Comparison of ENCODE assay signal across 13 mouse cellular contexts in the genomic region with DNA sequence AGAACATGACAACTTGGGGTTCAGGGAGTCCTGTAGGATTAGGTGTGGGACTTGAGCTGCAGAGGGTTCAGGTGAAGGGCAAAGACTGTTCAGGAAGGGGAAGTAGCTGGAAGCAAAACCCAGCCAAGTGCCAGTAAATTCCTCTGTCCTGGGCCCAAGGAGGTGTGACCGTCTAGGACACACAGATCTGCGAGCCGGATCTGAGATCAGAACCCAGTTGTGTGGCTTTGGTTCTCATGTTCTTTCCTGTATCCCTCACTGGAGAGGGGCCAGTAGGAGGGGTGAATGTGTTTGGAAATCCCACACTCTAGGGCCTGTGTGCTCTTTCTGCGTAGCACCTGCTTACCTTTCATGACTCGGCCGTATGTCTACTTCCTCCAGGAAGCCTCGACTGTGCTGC. TPM values are rescaled to one million over a fixed set of nuclear protein-coding genes. Genes with fewer than 3 reads are reported as not detected.
A peak's percentile ranks its signal among the peaks of the same experiment; 100 is the strongest.
DNase-seq lines count a peak whose midpoint lies in the region; ATAC-seq and TF ChIP-seq lines count a peak whose summit lies in the region.
"Had no signal": no experiment of that assay in that cellular context is flagged by ENCODE, and none has a peak within 500 bp of the region (broad histone marks: within the 10 kb centered on the region; RNA-seq: fewer than 3 reads in every experiment).

No protein-coding gene starts in this region.

- H3K27ac ChIP-seq in lung, postnatal 0 days (ENCODE audit: low read length) = no peak overlapping the region
- H3K27ac ChIP-seq: heart, embryonic 13.5 days had no signal

- no peak for TF ChIP-seq EP300 in lung, postnatal 0 days (IDR thresholded peaks at IDR 0.05)

- peak; percentile 33 for DNase-seq in lung, postnatal 0 days (ENCODE audit: low spot score)
- DNase-seq in lung, postnatal 14 days = no peak
- DNase-seq in G1E (ENCODE audit: low spot score) = no peak
- peak; percentile 44 for DNase-seq in kidney, adult 18-20 months
- DNase-seq in kidney, postnatal 36 days = peak; percentile 62 to 64
- DNase-seq in cerebellum, adult 9-10 months = no peak
- DNase-seq in ovary, postnatal 36 days (ENCODE audit: low spot score) = no peak
- DNase-seq: cerebellum, adult 11-12 months; gastrocnemius, postnatal 14 days; liver; thymus, postnatal 36 days had no signal

- H3K9me3 ChIP-seq in lung, postnatal 0 days (ENCODE audit: low read length) = no peaks in the 10 kb centered on the region
- 0 out of 2 replicates have a peak, but pooled peaks cover 4% of the 10 kb centered on the region for H3K9me3 ChIP-seq in G1E (replicated peaks)
- H3K9me3 ChIP-seq: heart, embryonic 13.5 days had no signal

- no peak overlapping the region for H3K9ac ChIP-seq in lung, postnatal 0 days (replicated peaks; ENCODE audit: low read depth)
- H3K9ac ChIP-seq: heart, embryonic 13.5 days had no signal

- peak; percentile 31; the same call in 1 of the 2 replicates for ATAC-seq in lung, postnatal 0 days
- no peak for ATAC-seq in G1E (ENCODE audit: extremely low read depth, insufficient number of reproducible peaks, low FRiP score, poor library complexity, severe bottlenecking)
- ATAC-seq: activated CD4-positive, CD25-positive, alpha-beta regulatory T cell, adult 4 months had no signal

- H3K4me1 ChIP-seq in lung, postnatal 0 days (ENCODE audit: insufficient read depth, low read depth, low read length) = peaks cover 6% of the 10 kb centered on the region; the same call in 1 of the 2 replicates
- H3K4me1 ChIP-seq in G1E (ENCODE audit: insufficient read depth, low read depth, low read length) = peaks cover 93% of the 10 kb centered on the region

- 41% methylated on average over 7 of the region's 7 CpGs for WGBS in lung, postnatal 0 days

- no peak for TF ChIP-seq CTCF in lung, postnatal 0 days (IDR thresholded peaks at IDR 0.05)
- no peak for TF ChIP-seq CTCF in G1E (IDR thresholded peaks at IDR 0.05; ENCODE audit: low read depth, low read length)

- no peaks in the 10 kb centered on the region for H3K36me3 ChIP-seq in lung, postnatal 0 days (ENCODE audit: insufficient read depth, low read length)
- peaks cover 46% of the 10 kb centered on the region for H3K36me3 ChIP-seq in G1E (replicated peaks)
- H3K36me3 ChIP-seq: heart, embryonic 13.5 days had no signal

- H3K4me2 ChIP-seq in lung, postnatal 0 days (replicated peaks; ENCODE audit: low read depth, low read length) = no peak overlapping the region
- H3K4me2 ChIP-seq: heart, embryonic 13.5 days had no signal

- no peak overlapping the region for H3K4me3 ChIP-seq in lung, postnatal 0 days (ENCODE audit: low read depth, low read length)
- H3K4me3 ChIP-seq in G1E (ENCODE audit: low read depth, low read length) = peak overlapping the region; percentile 44
- H3K4me3 ChIP-seq: heart, embryonic 13.5 days had no signal

- 0 out of 2 replicates have a peak, but pooled peaks cover 16% of the 10 kb centered on the region for H3K27me3 ChIP-seq in lung, postnatal 0 days (replicated peaks; ENCODE audit: insufficient read depth, low read length)
- H3K27me3 ChIP-seq in G1E (ENCODE audit: insufficient read depth, low read length) = peaks cover 79% of the 10 kb centered on the region

RNA-seq across cellular contexts. Expression of a gene that starts 4.6 kb away (rescaled TPM):
- polyA plus RNA-seq in lung, postnatal 0 days (2015; fragmentation: Nextera tagmentation; extraction: Ambion mirVana) = 5.7 and 6.9 TPM in 2 replicates
- total RNA-seq in G1E (2014; fragmentation: Nextera tagmentation) = 36.9 and 48.1 TPM in 2 replicates
- 51.4 and 56.6 TPM in 2 replicates for total RNA-seq in G1E (2017)
- 12.3 and 14.4 TPM in 2 replicates for polyA plus RNA-seq in G1E (2012)
- polyA plus RNA-seq: activated CD4-positive, CD25-positive, alpha-beta regulatory T cell, adult 4 months had no signal

RNA-seq across cellular contexts. Expression of a gene that starts 40.1 kb away (rescaled TPM):
- 26.3 and 28.0 TPM in 2 replicates for polyA plus RNA-seq in lung, postnatal 0 days (2015; fragmentation: Nextera tagmentation; extraction: Ambion mirVana)
- total RNA-seq in G1E (2014; fragmentation: Nextera tagmentation) (166 and 187 TPM in 2 replicates), G1E (2017) (67.4 and 83.2 TPM in 2 replicates)
- polyA plus RNA-seq in G1E (2012) = 4.1 and 5.1 TPM in 2 replicates

RNA-seq across cellular contexts. Expression of a gene that starts 57.0 kb away (rescaled TPM):
- 19.1 and 20.9 TPM in 2 replicates for polyA plus RNA-seq in lung, postnatal 0 days (2015; fragmentation: Nextera tagmentation; extraction: Ambion mirVana)
- 376 and 404 TPM in 2 replicates for total RNA-seq in G1E (2014; fragmentation: Nextera tagmentation)
- 405 and 507 TPM in 2 replicates for total RNA-seq in G1E (2017)
- 35.2 and 38.1 TPM in 2 replicates for polyA plus RNA-seq in G1E (2012)

Comparison
In these comparisons a context has a peak if more than half of its experiments do, and no peak if none do; other contexts are left out.
1. DNase-seq: peak in lung, postnatal 0 days (single experiment), kidney, adult 18-20 months (single experiment) and kidney, postnatal 36 days (2 of 2); none in lung, postnatal 14 days (single experiment), G1E (single experiment), cerebellum, adult 9-10 months (single experiment) and ovary, postnatal 36 days (single experiment).